Mouse (Mus musculus): ENCODE results near the gene Zim1.

Gene Zim1

GRCm38 (mm10) chr7:6650526-6650925, 45.7 kb downstream of the Zim1 start:
- DNase-seq: no peak

DNA sequence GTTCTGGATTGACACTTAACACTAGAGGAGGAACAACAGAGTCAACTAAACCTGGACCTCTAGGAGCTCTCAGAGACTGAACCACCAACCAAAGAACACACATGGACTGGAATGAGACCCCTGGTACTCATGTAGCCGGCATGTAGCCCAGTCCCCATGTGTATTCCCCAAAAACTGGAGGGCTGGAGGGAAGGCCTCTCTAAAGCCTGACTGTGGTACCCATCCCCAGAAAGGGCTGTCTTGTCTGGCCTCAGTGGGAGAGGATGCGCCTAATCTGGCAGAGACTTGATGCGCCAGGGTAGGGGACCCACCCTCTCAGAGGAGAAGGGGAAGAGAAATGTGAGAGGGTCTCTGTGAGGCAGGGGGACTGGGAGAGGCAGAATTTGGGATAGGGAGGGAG, 50.4 kb downstream of the Zim1 start:
- DNase-seq: no peak

DNA sequence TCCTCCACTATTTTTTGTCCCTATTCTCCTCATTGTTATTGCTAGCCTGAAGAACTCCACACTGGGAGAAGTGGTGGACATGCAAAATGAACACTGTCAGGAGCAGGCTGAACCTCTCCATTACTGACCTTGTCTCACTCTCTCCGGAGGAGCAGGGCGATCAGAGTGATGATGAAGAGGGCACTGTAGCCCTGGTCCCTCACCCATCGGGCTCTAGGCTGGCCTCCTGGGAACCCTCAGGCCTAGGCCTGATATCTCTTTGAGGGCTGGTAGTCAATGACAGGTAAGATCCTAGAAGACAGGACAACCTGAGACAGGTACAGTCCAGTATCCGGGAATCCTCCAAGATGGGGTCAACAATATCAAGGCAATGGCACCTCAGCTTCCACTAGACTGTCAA, 58.2 kb downstream of the Zim1 start:
- no peak for DNase-seq

DNA sequence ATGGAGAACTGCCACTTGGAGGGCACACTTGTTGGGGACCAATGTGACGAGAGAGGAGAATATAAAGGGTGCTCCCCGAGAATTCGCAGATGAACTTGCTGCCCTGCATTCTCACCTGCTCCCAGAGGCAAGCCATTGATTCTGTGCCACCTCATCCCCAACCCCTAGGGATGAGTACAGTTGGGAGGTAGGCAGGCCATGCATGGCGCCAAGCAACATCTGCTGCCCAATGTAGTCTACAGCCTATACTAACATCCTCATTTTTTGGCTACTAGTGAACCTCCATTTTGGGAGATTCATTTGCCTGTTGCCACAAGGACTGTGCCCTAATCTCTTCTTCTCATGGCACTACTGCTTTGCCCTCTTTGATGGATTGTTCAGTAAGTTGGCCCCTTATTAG, 59.5 kb downstream of the Zim1 start:
- DNase-seq: no peak

DNA sequence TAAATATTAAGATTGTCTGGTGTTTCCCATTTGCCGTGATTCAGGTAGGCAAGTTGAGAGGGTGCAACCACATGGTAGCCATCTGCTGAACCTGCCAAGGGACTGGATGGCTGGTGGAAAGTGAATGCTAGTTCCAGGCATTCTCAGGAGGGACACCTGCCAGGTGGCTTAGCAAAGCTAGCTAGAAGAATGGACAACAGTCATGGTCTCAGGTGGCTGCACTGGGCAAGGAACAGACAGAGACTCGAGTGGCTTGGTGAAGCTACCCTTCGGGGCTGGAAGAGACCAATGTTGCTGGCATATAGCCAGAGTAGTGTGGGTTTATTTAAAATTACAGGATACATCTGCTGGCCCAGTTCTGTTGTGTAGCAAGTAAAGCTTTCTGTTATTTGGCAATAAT, 60.4 kb downstream of the Zim1 start:
- no peak for DNase-seq
